Mouse (Mus musculus) olfactory bulb, adult 2 months (tissue): Measurements from ENCODE around the gene Lst1.

Experiments used
- CTCF ChIP-seq: fragments of 200-500 bp; IDR thresholded peaks from 2 replicates; pipeline ENCODE4 v1.5.1; 2012; ENCODE audit warnings: low read depth, mild to moderate bottlenecking, low read length, moderate library complexity; ENCODE audit not compliant: insufficient read depth
- POLR2A ChIP-seq: fragments of 200-500 bp; IDR thresholded peaks from 2 replicates; pipeline ENCODE4 v1.6.1; 2012; ENCODE audit warnings: mild to moderate bottlenecking, low read depth, low read length, moderate library complexity; ENCODE audit not compliant: insufficient read depth

- TF ChIP-seq CTCF (no peak), POLR2A (no peak)
These were observed 22.4 kb upstream of the Lst1 start for GRCm38 (mm10) chr17:35210593-35210992.
